Mouse (Mus musculus): ENCODE data around the gene Rbp7.

GRCm38 (mm10) chr4:149457831-149458430 lies 3.2 kb upstream of the Rbp7 start:
- TF ChIP-seq CTCF (conservative IDR thresholded peaks at IDR 0.05 in 1 of 2, IDR thresholded peaks at IDR 0.05 in 1 of 2; ENCODE audit: low read depth in 2 of 2, low read length in 2 of 2) (no peak), SMC3 (IDR thresholded peaks at IDR 0.05; ENCODE audit: low read depth, low read length) (no peak), POLR2AphosphoS2 (IDR thresholded peaks at IDR 0.05; ENCODE audit: low read depth, low read length) (no peak), MAX (IDR thresholded peaks at IDR 0.05; ENCODE audit: low read length) (no peak), JUND (conservative IDR thresholded peaks at IDR 0.05; ENCODE audit: low read depth, low read length) (no peak), JUN (IDR thresholded peaks at IDR 0.05; ENCODE audit: insufficient read depth, low read depth, low read length) (no peak), MAFK (IDR thresholded peaks at IDR 0.05; ENCODE audit: insufficient replicate concordance, low read length) (no peak), POLR2A (IDR thresholded peaks at IDR 0.05; ENCODE audit: low read depth, low read length) (no peak), ZNF384 (IDR thresholded peaks at IDR 0.05; ENCODE audit: low read depth, low read length) (no peak)

Data from CH12.LX (cell line).